Mouse (Mus musculus) c-Kit-positive CD71-negative TER-119-negative erythroid progenitor cells, embryonic 14.5 days (primary cell): ENCODE data around the gene Cacna1s.
A peak's percentile ranks its signal among the peaks of the same experiment; 100 is the strongest.

Experiments
- DNase-seq: peaks from one replicate; pipeline ENCODE4 v3.0.0-alpha.2; 2013; ENCODE audit warnings: low read depth

The Cacna1s gene

DNA sequence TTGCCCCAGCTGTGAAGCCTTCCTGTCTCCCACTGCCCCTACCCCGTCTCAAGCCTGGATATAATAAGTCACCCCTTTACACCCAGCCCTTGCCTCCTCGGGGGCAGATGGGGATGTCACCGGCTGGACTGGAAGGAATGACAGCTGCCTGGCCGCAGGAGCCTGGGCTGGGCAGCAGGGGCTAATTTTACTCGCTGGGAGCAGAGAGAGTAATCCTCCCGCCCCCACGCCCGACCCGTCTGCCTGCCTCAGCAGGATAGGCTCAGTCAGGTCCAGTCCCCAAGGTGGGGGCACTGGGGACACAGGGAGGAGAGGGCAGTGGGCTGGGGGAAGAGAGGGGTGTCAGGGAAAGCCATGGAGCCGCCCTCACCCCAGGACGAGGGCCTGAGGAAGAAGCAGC lies at the start of gene Cacna1s:
Cacna1s (plus strand) TSS at position 204 of the 400 bp plus-strand sequence.
- DNase-seq = no peak

DNA sequence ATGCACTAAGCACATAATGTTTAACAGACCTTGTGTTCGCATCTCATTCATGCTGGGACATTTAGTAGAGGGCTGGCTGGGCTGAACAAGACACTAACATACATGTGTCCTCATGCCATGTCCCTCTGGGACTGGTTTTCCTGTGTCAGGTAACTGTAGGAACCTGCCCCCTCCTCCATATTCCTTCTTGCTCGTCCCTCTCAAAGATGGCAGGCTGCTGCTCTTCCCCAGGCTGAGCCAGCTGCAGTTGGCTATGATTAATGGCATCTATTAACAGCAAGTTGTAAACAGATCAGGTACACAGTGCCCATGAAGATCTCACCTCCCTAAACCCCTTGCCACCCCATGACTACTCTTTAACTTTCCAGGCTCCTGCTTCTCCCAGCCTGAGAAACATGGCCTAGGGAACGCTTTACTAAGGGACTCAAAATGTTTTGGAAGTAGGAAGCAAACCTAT lies 46.2 kb upstream of the Cacna1s start, which contains the start of gene Igfn1:
Igfn1 (minus strand) TSS at position 51 of the 457 bp plus-strand sequence.
- DNase-seq = no peak

DNA sequence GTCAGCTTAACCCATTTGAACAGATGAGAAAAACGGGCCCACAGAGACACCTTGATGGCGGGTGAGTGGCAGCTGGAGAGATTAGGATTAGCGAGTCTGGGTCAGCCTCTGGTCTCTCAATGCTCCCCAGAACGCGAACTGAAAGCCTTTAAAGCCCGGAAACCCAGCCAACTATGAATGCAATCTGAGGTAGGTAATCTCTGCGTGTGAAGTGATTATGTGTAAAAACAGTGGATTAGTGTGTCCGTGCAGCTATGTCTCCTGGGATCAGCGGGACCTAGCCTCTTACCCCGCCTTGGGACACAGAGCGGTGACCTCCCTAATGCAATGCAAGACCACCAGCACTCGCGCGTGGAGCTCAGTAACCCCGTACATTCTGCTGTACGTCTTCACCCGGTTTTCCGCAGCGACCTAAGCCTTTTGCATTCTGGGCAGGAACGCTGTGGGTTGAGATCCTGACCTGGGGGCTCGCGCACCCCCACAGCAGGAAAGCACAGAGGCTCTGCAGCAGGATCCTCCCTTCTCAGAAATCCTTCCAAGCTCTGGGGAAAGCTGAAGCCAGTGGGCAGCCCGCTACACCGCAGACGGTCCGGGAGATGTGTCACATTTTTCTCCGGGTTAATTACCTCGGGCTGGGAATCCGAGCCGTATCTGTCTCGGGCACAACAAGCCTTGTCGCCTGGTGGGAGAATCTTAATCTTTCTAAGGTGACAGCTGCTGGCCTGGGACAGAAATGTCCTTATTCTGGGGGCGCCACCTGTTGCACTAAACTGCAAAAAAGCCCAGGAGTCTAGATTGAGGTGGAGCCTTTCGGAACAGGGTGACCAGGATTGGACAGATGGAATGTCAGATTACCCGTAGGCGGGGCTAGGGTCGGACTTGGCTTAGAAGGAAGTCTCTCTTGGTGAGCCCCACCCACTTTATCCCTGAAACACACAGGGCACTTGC lies 45.1 kb upstream of the Cacna1s start, which contains the start of gene Tmem9:
Tmem9 (plus strand) TSS at position 940 of the 948 bp plus-strand sequence.
- peak; percentile 73 for DNase-seq

DNA sequence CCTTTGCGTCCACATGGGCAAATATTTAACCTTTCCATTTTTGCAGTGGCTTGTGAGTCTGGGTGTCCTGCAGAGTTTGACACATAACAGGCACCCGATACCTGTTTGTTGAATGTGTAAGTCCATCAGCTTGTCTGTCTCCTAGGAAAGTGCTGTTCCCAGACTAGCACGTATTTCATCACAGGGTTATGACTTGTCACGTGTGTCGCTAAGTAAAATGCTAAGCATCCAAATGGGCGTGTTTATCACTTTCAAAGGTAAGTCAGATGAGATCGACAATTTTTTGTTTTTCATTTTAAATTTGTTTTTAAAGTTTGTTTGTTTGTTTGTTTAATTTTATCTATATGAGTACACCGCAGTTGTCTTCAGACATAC lies 44.4 kb upstream of the Cacna1s start:
- DNase-seq = no peak

DNA sequence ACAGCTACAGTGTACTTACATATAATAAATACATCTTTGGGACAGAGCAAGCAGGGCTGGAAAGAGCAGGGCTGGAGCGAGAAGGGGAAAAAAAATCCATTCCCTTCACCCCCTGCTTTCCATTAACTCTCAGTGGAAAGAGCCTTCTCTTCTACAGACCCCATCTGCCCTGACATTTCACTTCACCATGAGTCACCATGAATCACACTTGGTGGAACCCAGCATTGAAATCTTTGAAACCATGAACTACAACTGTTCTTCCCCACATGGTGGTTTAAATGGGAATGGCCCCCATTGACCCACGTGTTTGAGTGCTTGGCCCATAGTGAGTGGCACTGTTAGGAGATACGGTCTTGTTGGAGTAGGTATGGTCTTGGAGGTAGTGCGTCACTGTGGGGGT lies 42.3 kb upstream of the Cacna1s start:
- DNase-seq = no peak

DNA sequence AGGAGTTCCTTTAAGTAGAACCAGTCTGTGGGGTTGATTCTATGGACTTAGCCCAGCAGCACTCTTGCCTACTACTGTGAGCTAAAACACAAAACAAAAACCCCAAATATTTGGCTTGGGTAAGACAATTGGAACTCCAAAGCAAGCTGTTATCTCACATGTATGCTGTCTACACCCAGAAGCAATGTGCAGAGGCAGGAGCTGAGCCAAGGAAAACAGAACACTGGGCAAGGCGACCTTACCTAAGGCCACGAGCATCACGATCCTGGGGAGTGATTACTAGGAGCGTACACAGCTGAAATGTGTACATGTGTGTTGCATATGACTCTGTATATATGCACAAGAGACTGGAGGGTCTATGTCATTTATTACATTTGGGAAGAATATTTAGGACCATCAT lies 39.0 kb upstream of the Cacna1s start:
- no peak for DNase-seq

DNA sequence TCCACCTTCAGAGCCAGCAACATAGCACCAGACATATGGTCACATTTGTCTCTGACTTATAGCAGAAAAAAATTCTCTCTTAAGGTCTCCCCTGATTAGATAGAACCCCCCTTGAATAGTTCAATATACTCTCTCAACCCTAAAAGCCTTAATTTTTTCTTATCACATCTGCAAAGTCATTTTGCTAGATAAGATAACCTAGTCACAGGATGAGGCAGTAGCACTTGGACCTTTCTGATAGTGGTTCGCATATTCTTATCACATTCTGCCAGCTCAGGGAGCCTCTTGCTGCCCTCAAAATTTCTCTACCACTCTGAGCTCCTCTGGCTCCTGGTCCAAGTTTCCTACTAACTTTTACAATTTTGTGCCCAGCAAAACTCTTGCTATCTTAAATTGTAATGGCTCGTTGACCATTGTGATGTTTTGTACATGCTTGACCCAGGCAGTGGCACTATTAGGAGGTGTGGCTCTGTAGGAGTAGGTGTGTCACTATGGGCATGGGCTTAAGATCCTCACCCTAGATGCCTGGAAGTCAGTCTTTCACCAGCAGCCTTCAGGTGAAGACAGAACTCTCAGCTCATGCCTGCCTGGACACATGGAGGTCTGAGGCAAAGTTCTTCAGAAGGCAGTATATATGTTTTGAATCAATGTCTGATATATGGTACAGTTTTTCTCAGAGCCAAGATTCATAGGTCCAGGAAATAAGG lies 37.6 kb upstream of the Cacna1s start:
- no peak for DNase-seq

DNA sequence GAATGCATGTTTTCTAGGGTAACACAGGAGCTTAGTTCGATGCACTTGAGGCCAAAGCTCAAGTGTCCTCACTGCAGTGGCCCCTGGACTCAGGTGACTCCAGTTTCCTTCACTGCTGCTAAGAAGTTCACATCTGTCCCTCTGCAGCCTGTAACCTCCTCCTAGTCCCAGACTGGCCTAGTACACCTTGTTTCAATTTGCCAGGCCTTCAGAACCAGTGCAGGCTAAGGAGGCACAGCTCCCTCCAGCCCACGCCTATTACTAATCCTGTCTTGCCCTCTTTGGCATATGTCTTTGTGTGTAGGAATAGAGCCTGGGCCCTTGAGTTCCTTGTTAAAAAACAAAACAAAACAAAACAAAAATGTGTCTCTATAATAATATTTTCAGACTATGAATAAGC lies 35.2 kb upstream of the Cacna1s start:
- no peak for DNase-seq

DNA sequence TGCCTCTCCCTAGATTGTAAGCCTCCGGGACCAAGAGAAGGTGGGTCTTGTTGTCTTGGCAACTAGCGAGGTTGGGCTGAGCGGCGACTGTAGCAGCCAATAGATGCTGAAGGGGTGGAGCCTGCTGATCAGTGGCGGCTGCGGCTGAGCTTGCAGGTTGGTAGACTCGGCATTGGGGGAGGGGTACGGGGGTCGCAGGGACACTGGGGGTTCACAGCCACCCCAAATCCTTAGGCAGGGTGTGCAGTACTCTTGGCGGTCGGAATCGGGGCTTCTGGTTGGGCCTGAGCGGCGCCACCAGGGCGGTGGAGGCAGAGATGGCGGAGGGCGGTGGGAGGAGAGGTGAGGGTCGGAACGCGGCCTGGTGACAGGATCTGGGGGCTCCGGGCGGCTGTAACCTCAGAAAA lies 34.6 kb upstream of the Cacna1s start:
- DNase-seq = peak; percentile 75

DNA sequence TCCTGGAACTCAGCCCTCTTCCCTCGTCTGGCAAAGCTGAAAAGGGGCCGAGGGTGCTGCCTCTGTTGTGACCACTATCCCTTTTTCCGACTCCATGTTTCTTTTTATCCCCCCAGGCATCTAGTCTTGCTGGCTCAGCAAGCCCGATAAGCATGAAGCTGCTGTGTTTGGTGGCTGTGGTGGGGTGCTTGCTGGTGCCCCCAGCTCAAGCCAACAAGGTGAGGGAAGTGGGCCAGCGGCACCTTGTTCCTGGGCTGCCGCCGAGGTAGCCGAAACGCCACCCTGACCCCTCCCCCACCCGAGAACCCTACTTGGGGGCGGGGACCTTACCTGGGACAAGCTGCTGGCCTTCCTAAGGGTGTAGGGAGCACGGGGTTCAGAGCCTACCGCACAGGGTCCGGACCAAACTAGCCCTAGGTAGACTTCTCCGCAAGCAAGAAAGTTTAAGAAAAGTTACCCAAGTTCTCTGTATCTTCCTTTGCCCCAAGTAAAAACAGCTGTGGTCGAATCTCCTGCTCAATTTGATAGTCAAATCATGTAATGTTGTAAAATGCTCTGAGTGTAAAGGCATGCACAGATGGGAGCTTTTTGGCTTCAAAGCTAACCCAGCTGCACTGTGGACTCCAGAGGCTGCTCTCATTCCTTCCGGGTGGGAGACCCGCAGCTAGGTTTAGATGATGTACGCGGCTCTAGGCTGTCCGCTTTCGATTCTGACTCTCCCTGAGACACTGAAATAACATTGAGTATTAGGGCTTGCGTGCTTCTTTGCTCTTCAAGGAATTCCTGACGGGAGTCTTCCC lies 34.0 kb upstream of the Cacna1s start:
- no peak for DNase-seq

DNA sequence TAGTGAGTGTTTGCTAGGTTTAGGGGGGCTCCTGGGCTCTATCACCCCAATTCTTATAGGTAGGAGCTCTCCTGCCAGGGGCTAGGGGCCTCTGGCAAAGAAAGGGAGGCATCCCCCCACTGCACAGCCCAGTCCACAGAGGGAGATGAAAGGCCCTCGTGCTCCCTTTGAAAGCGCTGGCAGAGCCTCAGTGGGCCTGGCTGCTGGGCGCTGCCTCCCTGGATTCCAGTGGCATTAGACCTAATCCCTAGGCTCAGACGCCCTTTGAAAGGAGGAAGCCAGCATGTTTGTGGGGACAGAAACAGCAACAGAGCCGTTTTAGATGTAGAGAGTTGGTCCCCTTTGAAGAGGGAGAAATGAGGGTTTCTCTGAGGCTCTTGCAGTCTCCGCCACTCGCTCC lies 22.3 kb upstream of the Cacna1s start:
- no peak for DNase-seq

DNA sequence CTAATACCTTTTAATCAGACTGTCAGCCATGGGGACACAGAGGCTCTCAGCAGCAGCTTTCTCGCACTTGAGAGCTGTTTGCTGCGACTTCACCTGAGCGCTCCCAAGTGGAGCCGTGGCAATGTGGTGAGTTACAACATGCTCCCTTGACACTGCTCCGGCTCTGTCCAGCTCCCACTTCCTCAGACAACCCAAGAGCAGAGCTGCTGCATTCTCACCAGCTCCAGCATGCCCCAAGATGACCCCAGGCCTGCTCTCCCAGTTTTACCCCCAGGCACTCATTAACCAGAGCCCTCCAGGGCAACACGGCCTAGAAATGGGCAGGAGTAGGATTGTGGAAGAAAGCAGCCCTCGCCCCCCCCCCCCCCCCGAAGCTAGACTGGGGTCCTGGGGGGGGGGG lies 20.9 kb upstream of the Cacna1s start:
- no peak for DNase-seq

DNA sequence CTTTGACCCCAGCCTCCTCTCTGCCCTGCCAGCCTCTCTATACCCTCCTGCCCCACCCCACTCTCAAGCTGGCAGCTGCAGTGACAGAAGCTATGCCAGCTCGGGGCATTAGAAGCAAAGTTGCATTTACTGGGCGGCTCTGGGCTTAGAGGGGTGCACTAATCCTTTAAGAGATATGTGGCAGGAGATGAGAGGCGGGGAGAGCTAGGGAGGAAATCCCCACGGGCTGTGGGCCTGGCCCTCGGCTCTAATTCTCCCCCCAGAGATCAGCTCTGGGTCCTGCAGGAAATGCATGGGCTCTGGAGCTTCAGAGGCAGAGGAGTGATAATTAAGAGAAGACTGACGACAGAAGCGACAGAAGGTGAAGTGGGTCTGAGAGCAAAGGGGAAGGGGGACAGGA lies 19.6 kb upstream of the Cacna1s start:
- no peak for DNase-seq

DNA sequence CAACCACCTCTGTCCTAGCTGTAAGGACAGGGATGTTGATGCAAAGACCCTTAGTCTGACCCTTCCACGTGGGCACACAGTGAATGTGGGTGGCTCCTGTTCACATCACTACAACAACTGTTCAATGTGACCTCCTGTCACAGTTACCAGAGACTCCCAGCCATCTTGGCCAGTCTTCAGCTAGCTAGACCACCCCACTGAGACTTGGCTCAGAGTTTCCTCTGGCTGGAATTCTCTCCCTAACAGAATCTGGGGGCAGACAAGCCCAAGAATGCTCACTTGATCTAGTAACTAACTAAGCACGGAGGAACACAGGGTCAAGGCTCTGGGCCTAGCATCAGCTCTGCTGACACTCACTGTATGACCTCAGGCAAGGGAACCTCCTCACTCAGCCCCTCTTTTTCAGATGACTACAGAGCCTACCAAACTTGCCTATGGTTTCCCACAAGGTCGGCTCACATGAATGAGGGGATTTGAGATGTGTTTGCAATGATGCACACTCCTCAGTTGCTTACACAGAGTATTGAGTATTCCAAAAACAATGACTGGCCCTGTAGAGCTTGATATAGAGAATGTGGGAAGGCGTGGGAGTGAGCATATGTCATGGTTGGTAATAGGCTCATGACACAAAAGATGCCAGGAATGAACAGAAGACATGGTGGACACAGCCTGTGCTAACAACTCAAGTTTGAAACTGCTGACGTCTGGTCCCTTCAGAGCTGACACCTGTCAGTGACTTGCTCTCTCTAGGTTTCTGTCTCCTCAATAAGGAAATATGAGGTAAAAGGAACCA lies 13.6 kb upstream of the Cacna1s start:
- DNase-seq = no peak

DNA sequence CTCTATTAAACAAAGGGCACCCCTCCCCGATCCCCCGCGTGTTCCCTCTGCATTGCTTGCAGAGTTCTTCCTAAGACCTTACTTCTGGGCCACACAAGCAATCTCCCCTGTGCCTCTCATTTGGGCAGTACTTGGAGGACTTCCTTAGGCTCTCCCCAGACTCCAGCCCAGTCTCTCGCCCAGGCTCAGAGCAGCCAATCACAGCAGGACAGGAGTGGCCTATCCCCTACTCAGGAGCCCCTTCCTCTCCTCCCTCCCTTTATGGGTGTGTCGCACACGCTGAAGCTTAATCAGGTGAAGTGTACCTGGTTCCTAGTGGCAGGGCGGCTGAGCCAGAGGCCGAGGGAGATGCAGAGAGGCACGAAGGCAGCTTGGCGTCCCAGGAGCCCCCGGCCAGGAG lies 12.1 kb upstream of the Cacna1s start:
- no peak for DNase-seq

DNA sequence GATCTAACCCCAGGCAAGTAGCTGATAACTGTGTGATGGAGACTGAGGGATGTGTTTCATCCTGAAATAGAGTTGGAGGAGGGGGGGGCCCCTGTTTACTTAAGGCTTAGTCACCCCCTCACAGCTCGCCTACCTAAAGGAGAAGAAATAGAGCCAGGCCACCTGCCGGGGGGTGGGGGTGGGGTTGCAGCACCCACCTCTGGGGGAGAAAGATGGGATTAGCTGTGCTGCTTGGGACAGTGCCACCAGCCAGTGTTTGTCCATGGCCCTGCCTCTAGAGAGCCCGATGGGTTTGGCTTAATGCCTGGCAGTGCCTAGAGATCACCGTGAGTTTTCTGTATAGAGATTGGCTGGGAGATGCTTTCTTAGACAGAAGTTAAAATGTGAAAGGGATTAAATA lies 11.7 kb upstream of the Cacna1s start:
- no peak for DNase-seq

DNA sequence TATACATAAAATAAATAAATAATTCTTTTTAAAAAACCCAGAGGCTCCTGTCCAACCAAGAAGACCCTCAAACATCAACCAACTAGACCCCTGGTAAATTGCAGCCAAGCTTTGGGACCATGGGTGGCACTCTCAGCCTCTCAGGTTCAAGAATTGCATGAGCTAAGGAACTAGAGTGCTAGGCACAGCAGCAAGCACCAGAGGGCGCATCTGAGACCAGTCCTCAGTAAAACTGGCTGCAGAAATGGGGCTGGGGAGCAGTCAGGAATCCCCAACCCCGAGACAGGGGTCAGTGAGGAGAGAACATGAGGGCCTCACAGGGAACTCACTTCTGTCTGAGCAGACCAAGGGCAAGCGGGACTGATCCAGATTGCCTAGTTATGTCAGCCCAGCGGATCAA lies 6.8 kb upstream of the Cacna1s start:
- DNase-seq = peak; percentile 30

DNA sequence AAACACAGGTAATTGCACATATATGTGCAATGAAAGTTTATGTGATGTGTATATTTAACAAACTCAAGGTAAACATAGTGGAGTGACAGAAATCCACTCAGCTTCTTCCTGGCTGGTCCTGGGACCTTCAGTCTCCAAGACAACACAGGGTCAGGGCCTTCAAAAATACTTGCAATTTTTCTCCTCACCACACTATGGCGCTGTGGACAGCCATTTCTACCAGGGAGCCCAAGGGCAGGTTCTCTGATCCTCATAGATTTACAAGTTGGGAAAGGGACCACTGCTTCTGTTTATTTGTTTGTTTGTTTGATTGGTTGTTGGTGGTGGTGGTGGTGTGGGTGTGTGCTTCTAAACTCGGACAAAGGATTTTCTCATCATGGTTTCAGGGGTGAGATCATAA lies 5.1 kb upstream of the Cacna1s start:
- no peak for DNase-seq

DNA sequence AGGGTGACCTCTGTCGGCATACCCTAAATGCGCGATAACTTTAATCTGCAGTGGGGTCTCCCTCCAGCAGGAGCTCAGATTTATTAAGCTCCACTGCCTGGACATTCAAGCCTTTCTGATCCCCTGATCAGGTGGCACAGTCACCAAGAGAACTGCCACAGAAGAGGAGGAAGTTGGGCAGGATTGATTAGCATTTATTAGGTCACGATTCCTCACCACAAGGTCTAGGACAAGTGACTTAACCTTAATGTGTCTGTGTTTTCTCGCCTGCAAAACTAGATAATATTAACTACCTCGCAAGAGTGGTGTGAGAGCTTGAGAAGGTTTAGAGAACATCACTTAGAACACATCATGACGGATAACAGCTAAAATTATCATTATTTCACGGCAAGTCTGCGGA lies 4.7 kb upstream of the Cacna1s start:
- DNase-seq = no peak

DNA sequence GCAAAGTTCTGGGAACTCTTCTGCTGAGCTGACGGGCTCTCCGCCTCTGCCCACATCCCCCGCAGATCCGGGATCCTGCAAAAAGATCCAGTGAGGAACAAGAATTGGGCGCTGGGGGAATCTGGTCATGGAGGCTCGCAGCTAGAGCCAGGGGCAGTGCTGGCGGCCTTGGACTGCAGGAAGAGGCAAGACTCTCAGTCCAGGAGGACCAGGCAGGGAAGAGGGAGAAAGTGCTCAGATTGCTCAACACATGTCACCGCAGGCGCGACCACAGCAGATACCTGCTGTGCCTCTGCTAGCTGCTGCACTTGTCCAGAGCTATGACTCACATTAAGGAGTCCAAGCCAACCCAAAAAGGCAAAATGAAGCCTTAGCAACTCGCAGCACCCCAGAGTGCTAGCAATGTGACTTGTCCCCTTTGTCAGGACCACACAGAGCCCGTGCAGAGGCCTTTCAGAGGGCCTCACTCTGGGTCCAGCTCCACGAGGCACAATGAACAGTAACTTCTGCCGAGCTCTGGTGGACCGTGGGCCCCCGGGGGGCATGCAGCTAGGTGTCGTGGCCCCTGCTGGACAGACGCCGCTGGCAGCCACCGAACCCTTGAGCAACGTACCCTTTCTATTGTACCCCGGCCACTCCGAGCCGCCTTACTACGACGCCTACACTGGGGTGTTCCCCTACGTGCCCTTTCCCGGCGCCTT lies 2.1 kb upstream of the Cacna1s start, which contains the start of gene Ascl5:
Ascl5 (plus strand) TSS at position 493 of the 701 bp plus-strand sequence.
- no peak for DNase-seq

DNA sequence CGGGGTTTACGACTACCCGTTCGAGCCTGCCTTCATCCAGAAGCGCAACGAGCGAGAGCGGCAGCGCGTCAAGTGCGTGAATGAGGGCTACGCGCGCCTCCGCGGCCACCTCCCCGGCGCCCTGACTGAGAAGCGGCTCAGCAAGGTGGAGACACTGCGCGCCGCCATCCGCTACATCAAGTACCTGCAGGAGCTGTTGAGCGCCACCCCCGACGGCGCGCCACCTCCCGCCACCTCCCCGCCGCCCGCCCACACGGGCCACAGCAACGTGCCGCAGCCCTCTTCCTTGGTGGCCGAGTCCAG lies 1.6 kb upstream of the Cacna1s start:
- no peak for DNase-seq
